Mouse (Mus musculus) cerebral cortex, adult 2 months (tissue): ENCODE measurements around the gene Hip1r.

Experiments used
- WGBS: fragments of 180-500 bp; shearing (Covaris S2); methylation state at CpG from one replicate; pipeline ENCODE4 v1.1.7; 2018; 5-methylcytosine and 5-hydroxymethylcytosine counted together

Gene Hip1r

DNA sequence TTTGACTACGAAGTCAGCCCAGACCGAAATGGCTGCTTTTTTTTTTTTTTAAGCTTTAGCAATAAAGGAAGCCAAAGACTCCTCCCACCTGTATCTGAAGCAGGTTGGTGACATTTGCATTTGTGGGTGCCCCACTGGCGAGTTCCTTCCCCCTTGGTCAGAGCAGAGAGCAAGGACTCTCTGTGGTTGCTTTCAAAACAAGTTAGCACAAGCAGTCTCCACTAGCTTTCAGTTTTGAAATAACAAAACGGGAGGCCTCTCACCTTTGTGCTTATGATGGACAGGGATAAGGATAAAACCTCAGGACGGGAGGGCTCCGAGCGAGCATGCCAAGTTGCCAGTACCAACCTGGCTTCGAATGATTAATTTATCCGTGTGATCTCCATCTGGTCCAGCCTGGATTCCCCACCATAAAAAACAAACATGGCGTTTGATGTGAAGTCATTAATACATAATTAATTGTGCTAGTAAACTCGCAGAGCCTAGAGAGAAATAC lies 1.2 kb downstream of the Hip1r start:
- WGBS, result 18% methylated on average over 11 of the region's 11 CpGs

GRCm38 (mm10) chr5:123975668-123976180 lies 2.3 kb downstream of the Hip1r start:
- WGBS, result 57% methylated on average over 6 of the region's 6 CpGs

DNA sequence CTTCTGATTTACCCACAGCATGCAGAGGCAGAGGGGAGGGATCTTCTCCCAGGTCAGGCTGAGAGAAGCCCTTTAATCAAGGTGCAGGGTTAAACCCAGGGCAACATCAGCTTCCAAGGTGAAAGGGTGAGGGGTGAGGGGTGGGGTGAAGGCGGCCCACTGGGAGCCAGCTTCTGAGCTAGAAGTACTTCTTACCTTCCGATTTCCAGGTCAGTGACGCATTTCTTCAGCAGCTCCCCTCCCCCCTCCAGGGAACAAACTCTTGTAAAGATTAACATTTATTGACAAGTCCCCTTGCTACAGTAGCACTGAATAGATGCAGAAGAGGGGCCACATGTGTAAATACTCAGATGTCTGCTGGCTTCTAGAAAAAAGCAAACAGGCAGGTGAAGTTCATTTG lies 3.8 kb downstream of the Hip1r start:
- 71% methylated on average over 3 of the region's 3 CpGs for WGBS

DNA sequence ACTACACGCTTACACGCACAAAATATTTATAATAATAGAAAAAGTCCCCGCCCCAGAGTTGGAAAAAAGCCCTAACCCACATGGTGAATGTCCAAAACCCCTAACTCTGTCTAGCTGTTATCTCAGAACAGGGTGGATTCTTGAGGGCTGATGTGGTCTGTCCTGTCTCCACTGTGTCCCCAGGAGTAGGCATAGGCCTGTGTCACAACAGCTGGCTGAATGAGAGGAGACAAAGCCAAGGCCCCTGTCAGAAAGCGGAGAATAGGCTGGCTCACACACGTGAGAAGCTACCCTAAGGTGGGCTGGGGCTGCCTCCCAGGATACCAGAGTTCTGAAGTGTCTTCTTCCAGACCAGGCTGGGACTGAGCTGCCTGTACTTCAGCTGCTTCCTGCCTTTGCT lies 4.7 kb downstream of the Hip1r start:
- WGBS, result 81% methylated on average over 5 of the region's 5 CpGs

DNA sequence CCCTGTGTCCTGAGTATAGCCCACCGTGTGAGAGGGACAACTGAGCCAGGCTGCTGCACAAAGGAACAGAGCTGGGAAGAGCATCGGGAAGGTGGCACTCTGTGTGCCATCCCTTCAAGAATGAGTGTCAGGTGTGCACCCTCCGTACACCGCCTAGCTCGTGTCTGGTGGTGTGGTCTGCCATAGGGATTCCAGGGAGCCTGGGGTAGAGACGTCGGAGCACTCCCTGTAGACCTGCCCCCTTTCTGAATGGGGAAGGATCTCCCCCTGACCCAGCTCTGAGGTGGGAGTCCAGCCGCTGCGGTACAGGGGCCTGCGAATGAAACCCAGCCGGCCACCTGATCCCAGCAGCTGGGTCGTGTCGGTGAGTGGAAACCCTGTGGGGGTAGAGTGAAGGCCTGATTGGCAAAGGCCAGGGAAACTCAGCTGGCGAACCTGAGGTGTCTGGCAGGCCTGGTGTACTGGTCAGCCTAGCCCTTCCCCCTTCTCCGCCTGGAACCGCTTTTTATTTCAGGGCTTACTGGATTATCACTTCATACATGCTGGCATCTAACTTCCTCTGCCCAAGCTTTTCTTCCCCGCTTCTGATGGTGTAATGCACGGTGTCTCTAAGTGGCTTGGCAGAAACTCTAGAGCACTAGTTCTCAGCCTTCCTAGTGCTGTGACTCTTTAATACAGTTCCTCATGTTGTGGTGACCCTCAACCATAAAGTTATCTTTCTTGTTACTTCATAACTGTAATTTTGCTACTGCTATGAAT lies 6.0 kb downstream of the Hip1r start:
- WGBS, result 69% methylated on average over 18 of the region's 18 CpGs

- WGBS, result 81% methylated on average over 4 of the region's 4 CpGs
Measured at GRCm38 (mm10) chr5:123979980-123980369, 6.5 kb downstream of the Hip1r start.

- WGBS, result 53% methylated on average over 9 of the region's 9 CpGs
Measured at GRCm38 (mm10) chr5:123980521-123981249, 7.3 kb downstream of the Hip1r start.

- 40% methylated on average over 6 of the region's 6 CpGs for WGBS
Measured at GRCm38 (mm10) chr5:123981250-123981554, 7.8 kb downstream of the Hip1r start.

GRCm38 (mm10) chr5:123982838-123983237 lies 9.4 kb downstream of the Hip1r start:
- WGBS, result 85% methylated on average over 11 of the region's 11 CpGs

GRCm38 (mm10) chr5:123985434-123985833 lies 12.0 kb downstream of the Hip1r start:
- WGBS, result 64% methylated on average over 9 of the region's 9 CpGs

DNA sequence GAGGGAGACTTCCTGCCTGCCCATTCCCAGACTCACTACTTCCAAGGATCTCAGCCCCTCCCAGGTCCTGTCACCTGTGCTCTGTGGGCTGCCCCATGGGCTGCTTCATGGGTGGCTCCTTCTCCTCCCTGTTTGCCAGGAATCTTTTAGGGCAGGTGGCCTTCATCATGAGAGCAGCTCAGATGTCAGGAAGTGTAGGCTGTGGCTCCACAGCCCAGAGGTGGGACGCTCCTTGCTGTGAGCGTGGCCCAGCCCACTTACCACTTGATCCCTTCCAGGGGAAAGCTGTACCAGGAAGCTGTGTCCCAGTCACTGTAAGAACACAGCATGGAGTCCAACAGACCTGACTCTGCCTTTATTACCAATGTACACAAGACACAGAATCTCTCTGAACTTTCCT lies 13.5 kb downstream of the Hip1r start:
- 79% methylated on average over 2 of the region's 2 CpGs for WGBS

GRCm38 (mm10) chr5:123987511-123987910 lies 14.1 kb downstream of the Hip1r start:
- WGBS, result 83% methylated on average over 4 of the region's 4 CpGs

DNA sequence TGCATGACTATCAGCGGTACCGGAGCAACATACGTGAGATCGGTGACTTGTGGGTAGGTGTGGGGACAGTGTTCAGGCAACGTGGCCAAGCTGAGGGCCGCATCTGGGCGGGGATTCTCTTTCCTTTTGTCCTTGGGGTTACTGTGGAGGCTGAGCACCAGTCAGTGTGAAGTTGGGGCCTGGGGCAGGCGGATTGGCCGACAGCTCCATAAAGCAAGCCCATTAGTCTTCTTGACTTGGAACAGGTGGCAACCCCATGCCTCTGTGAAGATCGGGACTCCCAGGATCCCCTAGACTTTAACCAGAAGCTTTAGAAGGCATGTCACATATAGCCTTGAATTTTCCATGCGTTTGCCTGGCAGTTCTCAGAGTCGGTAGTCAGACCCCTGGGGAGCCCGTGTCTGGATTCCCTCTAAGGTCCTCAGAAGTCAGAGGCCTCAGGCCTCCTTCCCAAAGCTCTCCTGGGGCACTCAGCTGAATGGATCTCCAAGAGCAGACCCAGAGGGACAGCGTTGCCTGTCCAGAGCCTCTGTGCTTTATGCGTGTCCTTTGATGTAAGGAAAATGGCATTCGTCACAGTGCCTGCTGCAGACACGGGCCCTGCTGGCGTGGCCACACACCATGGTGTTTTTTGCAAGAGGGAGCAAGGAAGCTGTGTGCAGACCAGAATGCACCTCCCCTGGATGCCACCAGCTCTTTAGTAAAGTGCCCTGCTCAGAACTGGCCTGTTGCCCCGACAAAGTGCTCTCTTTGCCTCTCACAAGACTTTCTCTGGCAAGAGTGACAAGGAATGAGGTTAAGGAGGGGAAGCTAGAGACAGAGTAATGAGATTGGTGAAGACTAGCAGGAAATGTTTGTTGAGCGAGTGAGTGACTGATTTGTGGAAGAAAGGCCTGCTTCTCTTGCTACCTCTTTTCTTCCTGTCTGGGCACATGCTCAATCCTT lies 16.8 kb downstream of the Hip1r start:
- WGBS, result 86% methylated on average over 20 of the region's 20 CpGs

GRCm38 (mm10) chr5:123991321-123991720 lies 17.9 kb downstream of the Hip1r start:
- 69% methylated on average over 6 of the region's 6 CpGs for WGBS

GRCm38 (mm10) chr5:123992193-123992637 lies 18.8 kb downstream of the Hip1r start:
- 51% methylated on average over 10 of the region's 10 CpGs for WGBS

- WGBS, result 37% methylated on average over 5 of the region's 5 CpGs
Measured at GRCm38 (mm10) chr5:123992794-123993193, 19.4 kb downstream of the Hip1r start.

DNA sequence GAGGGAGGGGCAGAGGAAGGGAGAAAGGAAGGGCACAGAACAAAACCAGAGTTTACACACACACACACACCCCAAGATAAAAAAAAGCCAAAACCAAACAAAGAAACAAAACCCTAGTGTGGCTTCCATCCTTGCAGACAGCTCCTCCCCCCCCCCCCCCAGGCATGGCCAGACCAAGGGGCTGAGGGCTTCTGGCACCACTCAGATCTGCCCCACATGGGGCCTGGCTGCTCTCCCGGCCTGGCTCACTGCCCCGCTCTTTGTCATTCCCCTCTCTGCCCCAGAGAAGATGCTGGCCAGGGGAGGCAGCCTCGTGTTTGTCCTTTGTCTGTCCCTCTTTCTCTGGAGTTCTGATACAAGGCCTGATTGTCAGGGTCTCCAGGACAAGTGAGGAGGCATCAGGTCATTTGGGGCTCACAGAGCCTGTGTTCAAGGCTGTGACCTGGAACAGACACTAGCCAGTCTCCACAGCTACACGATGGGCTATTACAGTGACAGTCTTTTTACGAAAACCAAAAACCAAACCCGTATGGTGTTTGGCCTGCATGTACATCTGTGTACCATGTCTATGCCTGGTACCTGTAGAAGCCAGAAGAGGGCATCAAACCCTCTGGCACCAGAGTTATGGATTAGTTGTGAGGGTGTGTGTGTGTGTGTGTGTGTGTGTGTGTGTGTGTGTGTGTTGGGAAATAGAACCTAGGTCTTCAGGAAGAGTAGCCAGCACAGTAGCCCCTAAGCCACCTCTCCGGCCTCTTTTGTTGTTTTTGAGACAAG lies 20.0 kb downstream of the Hip1r start:
- WGBS, result 46% methylated on average over 7 of the region's 7 CpGs

- WGBS, result 85% methylated on average over 7 of the region's 7 CpGs
Measured at GRCm38 (mm10) chr5:123994468-123994867, 21.0 kb downstream of the Hip1r start.

DNA sequence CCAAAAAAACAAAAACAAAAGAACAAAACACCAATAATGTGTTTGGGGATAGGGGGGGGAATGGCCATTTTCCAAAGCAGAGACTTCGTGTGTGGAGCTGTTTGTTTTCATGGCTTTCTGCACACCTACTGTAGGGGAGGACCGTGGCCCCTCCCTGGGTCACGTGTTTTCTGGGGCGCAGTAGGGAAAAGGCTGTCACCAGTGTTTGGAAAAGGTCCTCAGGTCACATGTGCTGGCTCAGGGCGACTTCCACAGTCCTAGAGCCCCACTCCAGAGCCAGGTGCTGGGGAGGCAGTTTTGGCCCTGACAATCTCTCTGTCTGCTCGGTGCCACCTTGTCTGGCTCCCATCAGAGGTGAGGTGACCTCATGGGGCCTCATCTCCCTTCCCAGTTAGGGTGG lies 22.0 kb downstream of the Hip1r start:
- WGBS, result 83% methylated on average over 6 of the region's 6 CpGs

- WGBS, result 85% methylated on average over 10 of the region's 10 CpGs
Measured at GRCm38 (mm10) chr5:123996194-123996593, 22.8 kb downstream of the Hip1r start.

DNA sequence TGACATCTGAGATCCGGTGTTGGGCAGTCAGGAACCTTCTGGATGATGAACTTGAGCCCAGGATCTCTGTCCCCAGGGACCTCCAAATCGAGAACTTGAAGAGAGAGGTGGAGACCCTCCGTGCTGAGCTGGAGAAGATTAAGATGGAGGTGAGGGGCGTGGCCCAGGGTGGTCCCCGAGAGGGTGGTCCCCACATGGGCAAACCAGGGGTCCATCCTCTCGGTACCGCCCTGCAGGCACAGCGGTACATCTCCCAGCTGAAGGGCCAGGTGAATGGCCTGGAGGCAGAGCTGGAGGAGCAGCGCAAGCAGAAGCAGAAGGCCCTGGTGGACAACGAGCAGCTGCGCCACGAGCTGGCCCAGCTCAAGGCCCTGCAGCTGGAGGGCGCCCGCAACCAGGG lies 23.3 kb downstream of the Hip1r start:
- WGBS, result 84% methylated on average over 14 of the region's 14 CpGs
